Mouse (Mus musculus): ENCODE results near the gene Nr6a1. TPM values are rescaled to one million over a fixed set of nuclear protein-coding genes. Genes with fewer than 3 reads are reported as not detected.

The Nr6a1 gene
- polyA plus RNA-seq, 1 experiment = not detected

DNA sequence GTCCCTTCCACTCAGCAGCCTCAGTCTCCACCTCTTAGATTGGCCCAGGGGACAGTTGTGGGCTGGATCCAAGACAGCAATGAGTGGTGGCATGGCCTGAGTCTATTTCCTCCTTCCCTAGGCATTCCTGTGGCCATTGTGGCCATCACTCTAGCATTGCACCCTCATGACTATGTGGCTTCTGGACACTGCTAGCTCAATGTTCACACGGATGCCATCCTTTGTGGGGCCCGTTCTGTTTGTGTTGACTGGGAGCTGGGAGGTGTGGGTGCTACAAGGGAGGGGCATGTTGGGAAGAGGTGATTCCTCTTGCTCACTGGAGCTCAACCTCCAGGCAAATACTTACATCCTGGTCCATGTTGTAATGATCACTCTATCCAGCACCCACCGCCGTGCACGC is 245.3 kb downstream of the Nr6a1 start:
- no peaks in the 10 kb centered on the region for H3K4me1 ChIP-seq (ENCODE audit: control insufficient read depth, insufficient read depth, low read length)
- WGBS = 92% methylated on average over 5 of the region's 5 CpGs
- H3K4me3 ChIP-seq (ENCODE audit: insufficient read depth, low read depth, low read length) = no peak overlapping the region
- H3K27ac ChIP-seq (ENCODE audit: insufficient read depth, low read depth, low read length) = no peak overlapping the region
- no peak for TF ChIP-seq POLR2A (IDR thresholded peaks at IDR 0.05; ENCODE audit: insufficient read depth, low read depth, low read length)
- TF ChIP-seq CTCF (IDR thresholded peaks at IDR 0.05; ENCODE audit: insufficient read depth, low read depth, low read length) = no peak

DNA sequence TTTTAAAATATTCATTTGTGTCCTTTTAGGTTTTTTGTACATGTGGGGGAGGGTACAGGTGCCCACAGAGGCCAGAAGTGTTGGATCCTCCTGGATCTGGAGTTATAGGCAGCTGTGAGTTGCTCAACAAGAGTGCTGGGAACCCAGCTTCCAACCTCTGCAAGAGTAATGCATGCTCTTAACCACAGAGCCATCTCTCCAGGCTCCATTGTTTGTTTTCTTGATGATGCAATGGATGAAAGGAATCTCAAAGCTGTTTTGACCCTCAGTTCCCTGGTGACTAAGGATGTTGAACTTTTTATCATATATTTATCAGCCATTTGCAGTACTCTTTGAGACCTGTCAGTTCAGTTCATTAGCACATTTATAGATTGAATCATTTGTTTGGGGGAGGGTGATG is 248.5 kb downstream of the Nr6a1 start:
- TF ChIP-seq CTCF (IDR thresholded peaks at IDR 0.05; ENCODE audit: insufficient read depth, low read depth, low read length) = no peak
- TF ChIP-seq POLR2A (IDR thresholded peaks at IDR 0.05; ENCODE audit: insufficient read depth, low read depth, low read length) = no peak
- H3K27ac ChIP-seq (ENCODE audit: insufficient read depth, low read depth, low read length) = no peak overlapping the region

DNA sequence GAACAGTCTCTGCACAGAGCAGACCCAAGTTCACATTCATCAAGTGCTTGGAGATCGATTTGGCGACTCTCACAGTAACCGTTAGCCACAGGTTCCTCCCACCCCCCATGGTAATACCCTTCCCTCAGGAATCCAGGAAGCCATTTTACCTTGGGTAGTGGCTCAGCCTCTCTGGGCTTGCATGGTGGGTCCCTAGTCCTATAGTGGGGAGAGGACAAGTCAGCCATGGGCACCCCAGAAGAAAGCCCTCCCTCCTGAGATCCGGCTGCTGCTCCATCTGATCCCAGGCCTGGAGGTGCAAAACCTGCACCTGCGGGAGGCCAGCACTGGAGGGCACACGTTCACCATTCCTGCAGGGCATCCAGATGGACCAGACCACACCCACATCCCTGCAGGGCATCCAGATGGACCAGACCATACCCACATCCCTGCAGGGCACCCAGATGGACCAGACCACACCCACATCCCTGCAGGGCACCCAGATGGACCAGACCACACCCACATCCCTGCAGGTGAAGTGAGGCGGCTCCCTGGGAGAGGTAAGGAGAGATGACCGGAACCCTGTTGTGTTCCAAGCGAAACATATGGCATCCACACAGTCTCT is 252.0 kb downstream of the Nr6a1 start:
- Histone ChIP-seq H3K4me1 (ENCODE audit: control insufficient read depth, insufficient read depth, low read length) (no peaks in the 10 kb centered on the region), H3K4me3 (ENCODE audit: insufficient read depth, low read depth, low read length) (no peak overlapping the region), H3K27ac (ENCODE audit: insufficient read depth, low read depth, low read length) (no peak overlapping the region)
- TF ChIP-seq CTCF (IDR thresholded peaks at IDR 0.05; ENCODE audit: insufficient read depth, low read depth, low read length) (no peak), POLR2A (IDR thresholded peaks at IDR 0.05; ENCODE audit: insufficient read depth, low read depth, low read length) (no peak)
- WGBS = 71% methylated on average over 9 of the region's 9 CpGs

More for the DNA sequence above, 248.5 kb downstream of the Nr6a1 start:
- no peak overlapping the region for H3K4me3 ChIP-seq (ENCODE audit: insufficient read depth, low read depth, low read length)
- no peaks in the 10 kb centered on the region for H3K4me1 ChIP-seq (ENCODE audit: control insufficient read depth, insufficient read depth, low read length)

Other genes with a start within 250 kb of the Nr6a1 start
- gene Nr5a1, start 213.1 kb downstream of the Nr6a1 start, polyA plus RNA-seq (2012; ENCODE audit: insufficient read depth, insufficient read length, low replicate concordance, missing spikeins) = not detected in 2 replicates
- gene Olfml2a, start 4.3 kb upstream of the Nr6a1 start, polyA plus RNA-seq (2012; ENCODE audit: insufficient read depth, insufficient read length, low replicate concordance, missing spikeins) = not detected in 2 replicates
- not detected in 2 replicates for gene Wdr38, start 69.8 kb upstream of the Nr6a1 start, polyA plus RNA-seq (2012; ENCODE audit: insufficient read depth, insufficient read length, low replicate concordance, missing spikeins)
- gene Arpc5l, start 77.7 kb upstream of the Nr6a1 start, polyA plus RNA-seq (2012; ENCODE audit: insufficient read depth, insufficient read length, low replicate concordance, missing spikeins) = not detected in 2 replicates
- gene Rpl35, start 77.9 kb upstream of the Nr6a1 start, polyA plus RNA-seq (2012; ENCODE audit: insufficient read depth, insufficient read length, low replicate concordance, missing spikeins) = not detected in 2 replicates
- 129 TPM in 1 of 2 replicates, not detected in the other for gene Golga1, start 137.9 kb upstream of the Nr6a1 start, polyA plus RNA-seq (2012; ENCODE audit: insufficient read depth, insufficient read length, low replicate concordance, missing spikeins)